Mouse (Mus musculus) limb, embryonic 14.5 days (tissue): ENCODE measurements at regions not wholly inside any gene's neighbourhood (a gene's known extent, or its start where the extent isn't known, plus 50 kb on each side); places are given as distances from the start of the nearest gene placed in this dataset.
A peak's percentile ranks its signal among the peaks of the same experiment; 100 is the strongest.
"Not testable (repeated sequence)": the region's sequence is repeated elsewhere in the genome, so short reads cannot be mapped to it uniquely, and the experiment has no call there.

ENCODE experiments used
- ATAC-seq: fragments of 200-750 bp; cut with Nextera tagmentation; 2 replicates; pipeline ENCODE4 v1.8.0; 2017; ENCODE audit warnings: low read depth, moderate number of reproducible peaks, moderate TSS enrichment; ENCODE audit not compliant: low FRiP score
- DNase-seq: peaks from one replicate; pipeline ENCODE4 v3.0.0-alpha.2; 2015; ENCODE audit warnings: low spot score
- H3K27ac ChIP-seq: fragments of 300-500 bp; sonication (generic); replicated peaks from 2 replicates; pipeline ENCODE4 v1.5.1; 2014; ENCODE audit warnings: low read depth, mild to moderate bottlenecking, low read length, moderate library complexity, mixed read lengths
- H3K27me3 ChIP-seq: fragments of 300-500 bp; sonication (generic); 2 replicates; pipeline ENCODE4 v1.6.1; 2014; ENCODE audit warnings: low read length, mixed read lengths; ENCODE audit not compliant: control insufficient read depth, insufficient read depth
- H3K36me3 ChIP-seq: fragments of 300-500 bp; sonication (generic); 2 replicates; pipeline ENCODE4 v1.6.1; 2014; ENCODE audit warnings: mild to moderate bottlenecking, low read length, moderate library complexity, mixed read lengths; ENCODE audit not compliant: control insufficient read depth, insufficient read depth
- H3K4me1 ChIP-seq: fragments of 300-500 bp; sonication (generic); 2 replicates; pipeline ENCODE4 v1.6.1; 2014; ENCODE audit warnings: antibody characterized with exemption, low read length, mixed read lengths; ENCODE audit not compliant: control insufficient read depth, insufficient read depth
- H3K4me2 ChIP-seq: fragments of 300-500 bp; sonication (generic); replicated peaks from 2 replicates; pipeline ENCODE4 v1.6.1; 2014; ENCODE audit warnings: low read depth, mild to moderate bottlenecking, low read length, moderate library complexity; ENCODE audit not compliant: severe bottlenecking
- H3K4me3 ChIP-seq: fragments of 300-500 bp; sonication (generic); replicated peaks from 2 replicates; pipeline ENCODE4 v1.5.1; 2014; ENCODE audit warnings: low read length
- H3K9ac ChIP-seq: fragments of 300-500 bp; sonication (generic); 2 replicates; pipeline ENCODE4 v1.6.1; 2014; ENCODE audit warnings: mild to moderate bottlenecking, low read depth, low read length, moderate library complexity; ENCODE audit not compliant: severe bottlenecking
- H3K9me3 ChIP-seq: fragments of 300-500 bp; sonication (generic); 2 replicates; pipeline ENCODE4 v1.6.1; 2016; ENCODE audit warnings: low read length; ENCODE audit not compliant: control insufficient read depth
- POLR2A ChIP-seq: fragments of 200-500 bp; IDR thresholded peaks from 2 replicates; pipeline ENCODE4 v1.8.0; 2012; ENCODE audit warnings: inconsistent platforms, mild to moderate bottlenecking, moderate library complexity, borderline replicate concordance; ENCODE audit not compliant: insufficient read depth, insufficient read length; ENCODE audit errors: extremely low read depth
- WGBS: fragments of 180-500 bp; shearing (Covaris S2); extraction: QIAGEN DNeasy Blood & Tissue Kit; methylation state at CpG from one replicate; pipeline ENCODE4 v1.1.7; 2014; 5-methylcytosine and 5-hydroxymethylcytosine counted together

GRCm38 (mm10) chr3:8163030-8163429 is 1446.9 kb downstream of the Zfp704 start:
- no peak for TF ChIP-seq POLR2A
- H3K27ac ChIP-seq, result peak overlapping the region; percentile 33; the same call in 1 of the 2 replicates
- no peak for ATAC-seq
- no peaks in the 10 kb centered on the region for H3K4me1 ChIP-seq
- H3K27me3 ChIP-seq, result no peaks in the 10 kb centered on the region
- H3K4me3 ChIP-seq, result no peak overlapping the region
- H3K9ac ChIP-seq, result no peak overlapping the region
- 75% methylated on average over 4 of the region's 4 CpGs for WGBS
- no peak overlapping the region for H3K4me2 ChIP-seq
- no peaks in the 10 kb centered on the region for H3K9me3 ChIP-seq
- no peaks in the 10 kb centered on the region for H3K36me3 ChIP-seq
- DNase-seq, result no peak

GRCm38 (mm10) chr3:8161997-8162756 is 1447.7 kb downstream of the Zfp704 start:
- Histone ChIP-seq H3K4me3 (no peak overlapping the region), H3K27ac (no peak overlapping the region), H3K9me3 (no peaks in the 10 kb centered on the region), H3K4me2 (no peak overlapping the region), H3K27me3 (no peaks in the 10 kb centered on the region), H3K9ac (no peak overlapping the region), H3K36me3 (no peaks in the 10 kb centered on the region), H3K4me1 (no peaks in the 10 kb centered on the region)
- ATAC-seq, result peak; percentile 41; the same call in 1 of the 2 replicates
- 84% methylated on average over 4 of the region's 4 CpGs for WGBS
- peak; percentile 17 for DNase-seq
- TF ChIP-seq POLR2A, result no peak

GRCm38 (mm10) chr3:8143016-8143415 is 1466.9 kb downstream of the Zfp704 start:
- no peak for ATAC-seq
- H3K36me3 ChIP-seq, result no peaks in the 10 kb centered on the region
- H3K4me2 ChIP-seq, result no peak overlapping the region
- peaks cover 4% of the 10 kb centered on the region; the same call in 1 of the 2 replicates for H3K9me3 ChIP-seq
- no peak overlapping the region for H3K4me3 ChIP-seq
- no peak for DNase-seq
- no peak for TF ChIP-seq POLR2A
- no peaks in the 10 kb centered on the region for H3K4me1 ChIP-seq
- H3K9ac ChIP-seq, result no peak overlapping the region
- WGBS, result 75% methylated on average over 2 of the region's 2 CpGs
- no peak overlapping the region for H3K27ac ChIP-seq
- no peaks in the 10 kb centered on the region for H3K27me3 ChIP-seq

DNA sequence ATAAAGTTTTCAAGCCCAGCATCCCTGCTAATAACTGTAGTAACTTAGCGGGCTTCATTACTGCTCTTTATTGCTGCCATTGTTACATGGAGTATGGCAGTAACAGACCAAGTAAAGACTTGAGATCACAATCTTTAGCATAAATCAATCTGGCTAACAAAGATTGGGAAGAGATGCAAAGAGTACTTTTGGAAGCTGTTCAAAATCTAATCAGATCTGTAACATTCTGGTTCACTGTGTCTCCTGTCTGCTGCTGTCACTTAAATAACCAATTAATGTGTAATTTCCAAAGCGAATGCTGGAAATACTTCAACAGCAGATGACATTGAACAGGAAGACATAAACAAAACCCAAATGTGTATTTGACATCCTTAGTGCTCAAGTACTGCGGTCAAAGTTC is 1467.7 kb downstream of the Zfp704 start:
- H3K4me2 ChIP-seq, result no peak overlapping the region
- WGBS, result 67% methylated on average over 3 of the region's 3 CpGs
- no peak overlapping the region for H3K4me3 ChIP-seq
- H3K27me3 ChIP-seq, result no peaks in the 10 kb centered on the region
- H3K9ac ChIP-seq, result no peak overlapping the region
- no peak for ATAC-seq
- H3K36me3 ChIP-seq, result no peaks in the 10 kb centered on the region
- DNase-seq, result no peak
- TF ChIP-seq POLR2A, result no peak
- no peaks in the 10 kb centered on the region for H3K4me1 ChIP-seq
- peaks cover 1% of the 10 kb centered on the region; the same call in 1 of the 2 replicates for H3K9me3 ChIP-seq
- no peak overlapping the region for H3K27ac ChIP-seq

GRCm38 (mm10) chr3:8141664-8142084 is 1468.2 kb downstream of the Zfp704 start:
- H3K27me3 ChIP-seq, result no peaks in the 10 kb centered on the region
- H3K9me3 ChIP-seq, result no peaks in the 10 kb centered on the region
- 54% methylated on average over 2 of the region's 2 CpGs for WGBS
- no peak overlapping the region for H3K27ac ChIP-seq
- no peak for ATAC-seq
- no peak overlapping the region for H3K4me2 ChIP-seq
- H3K9ac ChIP-seq, result no peak overlapping the region
- no peak for TF ChIP-seq POLR2A
- DNase-seq, result no peak
- H3K4me3 ChIP-seq, result no peak overlapping the region
- no peaks in the 10 kb centered on the region for H3K4me1 ChIP-seq
- H3K36me3 ChIP-seq, result no peaks in the 10 kb centered on the region

DNA sequence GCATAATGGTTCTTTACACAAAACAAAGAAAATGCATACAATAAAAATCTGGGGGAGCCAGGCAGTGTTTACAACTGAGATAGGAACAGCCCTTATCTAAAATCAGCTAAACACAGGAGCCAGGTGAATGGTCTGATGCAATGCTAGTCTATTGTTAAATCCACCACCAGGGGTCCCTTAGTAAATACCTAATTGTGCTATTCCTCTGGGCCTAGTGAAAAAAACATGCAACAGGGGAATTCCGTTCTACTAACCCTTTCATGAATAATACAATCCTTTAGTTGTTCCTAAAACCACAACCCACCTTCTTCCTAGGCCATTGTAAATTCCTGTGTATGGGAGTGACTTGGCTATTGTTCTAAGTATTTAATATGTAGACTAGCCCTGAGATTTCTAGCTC is 1486.2 kb downstream of the Zfp704 start:
- not testable (repeated sequence) for H3K27me3 ChIP-seq, H3K4me3 ChIP-seq, DNase-seq, H3K27ac ChIP-seq, H3K4me2 ChIP-seq, ATAC-seq, H3K4me1 ChIP-seq, H3K9me3 ChIP-seq, H3K9ac ChIP-seq, H3K36me3 ChIP-seq
- WGBS, result 64% methylated on average over 1 of the region's 1 CpGs
